Mouse (Mus musculus) spleen, adult 2 months (tissue): ENCODE data around the gene Poldip3.

Source experiments
- CTCF ChIP-seq: fragments of 200-500 bp; IDR thresholded peaks from 2 replicates; pipeline ENCODE4 v1.5.1; 2011; ENCODE audit warnings: mild to moderate bottlenecking, inconsistent platforms; ENCODE audit not compliant: insufficient read depth, insufficient read length, insufficient replicate concordance; ENCODE audit errors: extremely low read depth
- POLR2A ChIP-seq: fragments of 200-500 bp; IDR thresholded peaks from 2 replicates; pipeline ENCODE4 v1.6.1; 2011; ENCODE audit warnings: low read depth, low read length, inconsistent platforms

GRCm38 (mm10) chr15:83112898-83113297, 36.3 kb downstream of the Poldip3 start:
- TF ChIP-seq POLR2A (no peak), CTCF (peak; percentile 72)
